Mouse (Mus musculus): ENCODE measurements around the gene Snf8.
A peak's percentile ranks its signal among the peaks of the same experiment; 100 is the strongest.

- TF ChIP-seq CTCF (IDR thresholded peaks at IDR 0.05; ENCODE audit: control insufficient read depth, insufficient read depth, insufficient read length) (peak; percentile 8), MAX (IDR thresholded peaks at IDR 0.05) (no peak), FOSL1 (IDR thresholded peaks at IDR 0.05; ENCODE audit: insufficient read depth, low read length, poor library complexity, severe bottlenecking) (no peak), CEBPB (IDR thresholded peaks at IDR 0.05; ENCODE audit: low read depth) (no peak), USF1 (IDR thresholded peaks at IDR 0.05; ENCODE audit: low read depth) (no peak), MYOG (IDR thresholded peaks at IDR 0.05; ENCODE audit: control insufficient read depth, extremely low read depth, insufficient read length) (no peak), MYOD1 (IDR thresholded peaks at IDR 0.05; ENCODE audit: control insufficient read depth, insufficient read length, low read depth) (no peak)
Measured at GRCm38 (mm10) chr11:96091073-96091472, 56.4 kb downstream of the Snf8 start.

All from C2C12 (cell line).